Mouse (Mus musculus) right cerebral cortex, adult 18-20 months (tissue): ENCODE measurements around the gene Arl4a.

Experiments
- DNase-seq: peaks from one replicate; pipeline ENCODE4 v3.0.0; 2022; ENCODE audit warnings: mixed read lengths

Arl4a gene

GRCm38 (mm10) chr12:39957931-39958671 lies 79.7 kb downstream of the Arl4a start:
- peak; percentile 28 for DNase-seq

- peak; percentile 32 for DNase-seq
Measured at GRCm38 (mm10) chr12:39956396-39956795, 81.4 kb downstream of the Arl4a start.
